17 mouse cellular contexts compared by ENCODE assay signal in the genomic region with DNA sequence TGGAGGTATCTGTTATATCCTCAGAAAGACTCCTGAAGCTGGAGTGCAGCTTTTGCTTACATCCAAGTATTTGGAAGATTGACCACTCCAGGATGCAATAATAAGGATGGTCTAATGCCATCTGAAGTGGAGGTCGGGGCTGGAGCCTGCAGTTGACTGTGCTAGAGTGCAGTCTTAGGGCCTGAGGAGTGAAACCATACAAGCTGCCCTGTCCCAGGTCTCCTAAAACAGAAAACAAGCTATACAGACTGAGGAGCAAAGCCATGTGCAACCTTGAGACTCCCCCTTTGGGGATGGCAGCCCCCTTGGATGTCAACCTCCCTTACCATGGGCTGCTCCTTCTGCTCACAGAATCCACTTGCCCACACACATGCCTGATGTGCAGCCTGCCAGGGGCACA.
"Had no signal": no experiment of that assay in that cellular context is flagged by ENCODE, and none has a peak within 500 bp of the region (broad histone marks: within the 10 kb centered on the region; RNA-seq: fewer than 3 reads in every experiment).

No protein-coding gene starts in this region.

- H3K27ac ChIP-seq: midbrain, embryonic 12.5 days; midbrain, embryonic 15.5 days; neural tube, embryonic 13.5 days; neural tube, embryonic 15.5 days had no signal

- ATAC-seq: midbrain, embryonic 15.5 days had no signal

- H3K4me3 ChIP-seq: midbrain, embryonic 12.5 days; midbrain, embryonic 15.5 days; myocyte; neural tube, embryonic 13.5 days; neural tube, embryonic 15.5 days had no signal

- DNase-seq: lung, adult 18-20 months; lung, embryonic 14.5 days; lung, postnatal 10 days; lung, postnatal 4 days; retina, postnatal 1 day; right cerebral cortex, adult 18-20 months; right cerebral cortex, postnatal 25 days; right cerebral cortex, postnatal 4 days; spleen, adult 18-20 months; thymus, adult 18-20 months; thymus, postnatal 14 days; thymus, postnatal 36 days had no signal

- H3K9ac ChIP-seq: lung, embryonic 14.5 days; midbrain, embryonic 12.5 days; midbrain, embryonic 15.5 days; neural tube, embryonic 13.5 days; neural tube, embryonic 15.5 days had no signal

- H3K9me3 ChIP-seq: midbrain, embryonic 12.5 days; midbrain, embryonic 15.5 days; neural tube, embryonic 13.5 days; neural tube, embryonic 15.5 days had no signal

- H3K36me3 ChIP-seq: midbrain, embryonic 12.5 days; midbrain, embryonic 15.5 days; neural tube, embryonic 13.5 days; neural tube, embryonic 15.5 days had no signal

- H3K4me2 ChIP-seq: lung, embryonic 14.5 days; midbrain, embryonic 12.5 days; midbrain, embryonic 15.5 days; neural tube, embryonic 13.5 days; neural tube, embryonic 15.5 days had no signal
